Mouse (Mus musculus): ENCODE measurements around the gene Ghr. TPM values are rescaled to one million over a fixed set of nuclear protein-coding genes. Genes with fewer than 3 reads are reported as not detected.

The Ghr gene
- total RNA-seq (2014; rRNA removed) (406 and 423 TPM in 2 replicates), polyA plus RNA-seq (2012; rRNA removed) (141 and 142 TPM in 2 replicates)

- peaks cover 6% of the 10 kb centered on the region; the same call in 1 of the 2 replicates for H3K79me2 ChIP-seq (ENCODE audit: control insufficient read depth, insufficient read depth, low read length)
- H3K27ac ChIP-seq (replicated peaks; ENCODE audit: insufficient read depth, low read depth, low read length) = peak within 1 kb of the TSS; percentile 96
- DNase-seq (ENCODE audit: extremely low read depth, low read depth, low spot score) = peak; percentile 80
- H3K27me3 ChIP-seq (ENCODE audit: control insufficient read depth, insufficient read depth, low read length) = no peaks in the 10 kb centered on the region
- TF ChIP-seq POLR2A (IDR thresholded peaks at IDR 0.05; ENCODE audit: extremely low read depth, insufficient read depth, low read length) = peak; percentile 93
- peak; percentile 81 for TF ChIP-seq CTCF (IDR thresholded peaks at IDR 0.05; ENCODE audit: low read depth, low read length)
- peaks cover 13% of the 10 kb centered on the region; the same call in 1 of the 2 replicates for H3K36me3 ChIP-seq (ENCODE audit: control insufficient read depth, insufficient read depth, low read length)
- peak within 1 kb of the TSS; percentile 96 for H3K9ac ChIP-seq (ENCODE audit: low read depth, low read length)
- H3K4me1 ChIP-seq (ENCODE audit: control insufficient read depth, insufficient read depth, low read length) = peaks cover 6% of the 10 kb centered on the region
- under 1% methylated on average over 50 of the region's 52 CpGs for WGBS
- peak within 1 kb of the TSS; percentile 87 for H3K4me3 ChIP-seq (ENCODE audit: insufficient read depth, low read depth, low read length)
Observed at GRCm38 (mm10) chr15:3582807-3583636, at the start of gene Ghr. Gene Ghr (minus strand): TSS chr15:3583492.

- Histone ChIP-seq H3K27ac (replicated peaks; ENCODE audit: insufficient read depth, low read depth, low read length) (no peak overlapping the region), H3K79me2 (ENCODE audit: control insufficient read depth, insufficient read depth, low read length) (no peaks in the 10 kb centered on the region), H3K27me3 (ENCODE audit: control insufficient read depth, insufficient read depth, low read length) (no peaks in the 10 kb centered on the region), H3K4me3 (ENCODE audit: insufficient read depth, low read depth, low read length) (no peak overlapping the region), H3K4me1 (ENCODE audit: control insufficient read depth, insufficient read depth, low read length) (peaks cover 15% of the 10 kb centered on the region; the same call in 1 of the 2 replicates), H3K36me3 (ENCODE audit: control insufficient read depth, insufficient read depth, low read length) (no peaks in the 10 kb centered on the region), H3K9ac (ENCODE audit: low read depth, low read length) (no peak overlapping the region)
- TF ChIP-seq POLR2A (IDR thresholded peaks at IDR 0.05; ENCODE audit: extremely low read depth, insufficient read depth, low read length) (no peak), CTCF (IDR thresholded peaks at IDR 0.05; ENCODE audit: low read depth, low read length) (no peak)
- DNase-seq (ENCODE audit: extremely low read depth, low read depth, low spot score) = no peak
Observed at GRCm38 (mm10) chr15:3622746-3623145, 39.5 kb upstream of the Ghr start.

- H3K79me2 ChIP-seq (ENCODE audit: control insufficient read depth, insufficient read depth, low read length) = no peaks in the 10 kb centered on the region
- WGBS = 20% methylated on average over 3 of the region's 3 CpGs
- H3K36me3 ChIP-seq (ENCODE audit: control insufficient read depth, insufficient read depth, low read length) = no peaks in the 10 kb centered on the region
- DNase-seq (ENCODE audit: extremely low read depth, low read depth, low spot score) = peak; percentile 85
- H3K27me3 ChIP-seq (ENCODE audit: control insufficient read depth, insufficient read depth, low read length) = no peaks in the 10 kb centered on the region
- H3K4me3 ChIP-seq (ENCODE audit: insufficient read depth, low read depth, low read length) = no peak overlapping the region
- H3K4me1 ChIP-seq (ENCODE audit: control insufficient read depth, insufficient read depth, low read length) = peaks cover 18% of the 10 kb centered on the region; the same call in 1 of the 2 replicates
- TF ChIP-seq POLR2A (IDR thresholded peaks at IDR 0.05; ENCODE audit: extremely low read depth, insufficient read depth, low read length) (no peak), CTCF (IDR thresholded peaks at IDR 0.05; ENCODE audit: low read depth, low read length) (no peak)
- H3K27ac ChIP-seq (replicated peaks; ENCODE audit: insufficient read depth, low read depth, low read length) = no peak overlapping the region
- H3K9ac ChIP-seq (ENCODE audit: low read depth, low read length) = no peak overlapping the region
Observed at GRCm38 (mm10) chr15:3620368-3620767, 37.1 kb upstream of the Ghr start.

GRCm38 (mm10) chr15:3618311-3618710 is 35.0 kb upstream of the Ghr start:
- TF ChIP-seq CTCF (IDR thresholded peaks at IDR 0.05; ENCODE audit: low read depth, low read length) = no peak
- TF ChIP-seq POLR2A (IDR thresholded peaks at IDR 0.05; ENCODE audit: extremely low read depth, insufficient read depth, low read length) = no peak
- no peaks in the 10 kb centered on the region for H3K27me3 ChIP-seq (ENCODE audit: control insufficient read depth, insufficient read depth, low read length)
- H3K9ac ChIP-seq (ENCODE audit: low read depth, low read length) = no peak overlapping the region
- DNase-seq (ENCODE audit: extremely low read depth, low read depth, low spot score) = peak; percentile 96
- 25% methylated on average over 3 of the region's 3 CpGs for WGBS
- H3K4me1 ChIP-seq (ENCODE audit: control insufficient read depth, insufficient read depth, low read length) = peaks cover 18% of the 10 kb centered on the region; the same call in 1 of the 2 replicates
- no peaks in the 10 kb centered on the region for H3K79me2 ChIP-seq (ENCODE audit: control insufficient read depth, insufficient read depth, low read length)
- H3K36me3 ChIP-seq (ENCODE audit: control insufficient read depth, insufficient read depth, low read length) = no peaks in the 10 kb centered on the region
- H3K4me3 ChIP-seq (ENCODE audit: insufficient read depth, low read depth, low read length) = no peak overlapping the region
- H3K27ac ChIP-seq (replicated peaks; ENCODE audit: insufficient read depth, low read depth, low read length) = peak overlapping the region; percentile 80

GRCm38 (mm10) chr15:3611961-3612360 is 28.7 kb upstream of the Ghr start:
- TF ChIP-seq CTCF (IDR thresholded peaks at IDR 0.05; ENCODE audit: low read depth, low read length) (no peak), POLR2A (IDR thresholded peaks at IDR 0.05; ENCODE audit: extremely low read depth, insufficient read depth, low read length) (no peak)
- Histone ChIP-seq H3K9ac (ENCODE audit: low read depth, low read length) (no peak overlapping the region), H3K79me2 (ENCODE audit: control insufficient read depth, insufficient read depth, low read length) (no peaks in the 10 kb centered on the region), H3K36me3 (ENCODE audit: control insufficient read depth, insufficient read depth, low read length) (no peaks in the 10 kb centered on the region), H3K4me3 (ENCODE audit: insufficient read depth, low read depth, low read length) (no peak overlapping the region), H3K27ac (replicated peaks; ENCODE audit: insufficient read depth, low read depth, low read length) (no peak overlapping the region), H3K27me3 (ENCODE audit: control insufficient read depth, insufficient read depth, low read length) (no peaks in the 10 kb centered on the region), H3K4me1 (ENCODE audit: control insufficient read depth, insufficient read depth, low read length) (peaks cover 8% of the 10 kb centered on the region; the same call in 1 of the 2 replicates)
- peak; percentile 49 for DNase-seq (ENCODE audit: extremely low read depth, low read depth, low spot score)

- H3K36me3 ChIP-seq (ENCODE audit: control insufficient read depth, insufficient read depth, low read length) = no peaks in the 10 kb centered on the region
- H3K79me2 ChIP-seq (ENCODE audit: control insufficient read depth, insufficient read depth, low read length) = no peaks in the 10 kb centered on the region
- DNase-seq (ENCODE audit: extremely low read depth, low read depth, low spot score) = peak; percentile 94
- 9% methylated on average over 3 of the region's 3 CpGs for WGBS
- H3K9ac ChIP-seq (ENCODE audit: low read depth, low read length) = no peak overlapping the region
- peak overlapping the region; percentile 94 for H3K27ac ChIP-seq (replicated peaks; ENCODE audit: insufficient read depth, low read depth, low read length)
- H3K4me3 ChIP-seq (ENCODE audit: insufficient read depth, low read depth, low read length) = no peak overlapping the region
- peaks cover 10% of the 10 kb centered on the region; the same call in 1 of the 2 replicates for H3K4me1 ChIP-seq (ENCODE audit: control insufficient read depth, insufficient read depth, low read length)
- H3K27me3 ChIP-seq (ENCODE audit: control insufficient read depth, insufficient read depth, low read length) = no peaks in the 10 kb centered on the region
- TF ChIP-seq CTCF (IDR thresholded peaks at IDR 0.05; ENCODE audit: low read depth, low read length) = no peak
- no peak for TF ChIP-seq POLR2A (IDR thresholded peaks at IDR 0.05; ENCODE audit: extremely low read depth, insufficient read depth, low read length)
Observed at GRCm38 (mm10) chr15:3607951-3608350, 24.7 kb upstream of the Ghr start.
